Mouse (Mus musculus) cerebellum, adult 2 months (tissue): ENCODE data around the gene Rgs12. TPM values are rescaled to one million over a fixed set of nuclear protein-coding genes. Genes with fewer than 3 reads are reported as not detected.

ENCODE experiments used
- DNase-seq, 2 experiments: peaks; one replicate each; pipeline ENCODE4 v3.0.0; 2021
- H3K27ac ChIP-seq: fragments of 200-500 bp; 2 replicates; pipeline ENCODE4 v1.5.1; 2012; ENCODE audit warnings: low read length, control low read depth, inconsistent platforms; ENCODE audit not compliant: insufficient read depth
- H3K27me3 ChIP-seq: fragments of 200-500 bp; 2 replicates; pipeline ENCODE4 v1.6.1; 2012; ENCODE audit warnings: inconsistent platforms, mild to moderate bottlenecking, low read length, moderate library complexity; ENCODE audit not compliant: control insufficient read depth, insufficient read depth
- H3K4me1 ChIP-seq: fragments of 200-500 bp; 2 replicates; pipeline ENCODE4 v1.6.1; 2011; ENCODE audit warnings: low read length; ENCODE audit not compliant: control insufficient read depth, insufficient read depth
- H3K4me3 ChIP-seq: fragments of 200-500 bp; replicated peaks from 2 replicates; pipeline ENCODE3; 2011; ENCODE audit warnings: mild to moderate bottlenecking, low read depth, low read length, control low read depth; ENCODE audit not compliant: insufficient read depth
- CTCF ChIP-seq: fragments of 200-500 bp; IDR thresholded peaks from 2 replicates; pipeline ENCODE4 v1.5.1; 2011; ENCODE audit warnings: low read depth, mild to moderate bottlenecking, control low read depth, low read length, moderate library complexity, borderline replicate concordance; ENCODE audit not compliant: insufficient read depth
- POLR2A ChIP-seq: fragments of 200-500 bp; IDR thresholded peaks from 2 replicates; pipeline ENCODE4 v1.6.1; 2011; ENCODE audit warnings: low read length, control low read depth, borderline replicate concordance; ENCODE audit not compliant: insufficient read depth
- WGBS: fragments of 180-500 bp; shearing (Covaris S2); methylation state at CpG from one replicate; pipeline ENCODE4 v1.1.7; 2018; 5-methylcytosine and 5-hydroxymethylcytosine counted together
- polyA plus RNA-seq: library from polyadenylated mRNA; depleted of rRNA; stranded (reverse); fragments of >200 nt; gene quantifications from 2 replicates; pipeline ENCODE4 v1.2.3, GENCODE M21; 2012

Gene Rgs12
- polyA plus RNA-seq, 1 experiment: 13.0 TPM

DNA sequence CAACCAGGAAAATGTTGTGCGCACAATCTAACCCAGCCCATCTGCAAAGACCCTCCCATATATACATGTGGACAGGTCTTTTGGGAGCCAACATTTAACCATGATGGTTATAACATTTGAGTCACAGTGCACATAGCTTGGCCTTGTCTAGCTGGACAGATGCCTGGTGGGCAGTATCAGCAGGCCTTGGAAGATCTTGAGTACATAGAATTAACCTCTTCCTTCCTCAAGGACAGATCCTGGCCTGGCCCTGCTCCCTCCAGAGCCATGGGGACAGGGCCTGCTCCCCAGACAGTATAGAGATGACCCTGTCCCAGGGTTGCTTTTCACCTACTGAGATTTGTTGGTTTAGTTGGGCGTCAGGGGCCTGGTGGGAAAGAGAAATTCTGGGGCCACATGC lies 120.6 kb downstream of the Rgs12 start:
- H3K27me3 ChIP-seq: no peaks in the 10 kb centered on the region
- H3K27ac ChIP-seq: no peak overlapping the region
- WGBS: 97% methylated on average over 2 of the region's 2 CpGs
- DNase-seq: no peak
- TF ChIP-seq POLR2A (no peak), CTCF (no peak)
- H3K4me3 ChIP-seq: no peak overlapping the region
- H3K4me1 ChIP-seq: peaks cover 16% of the 10 kb centered on the region

DNA sequence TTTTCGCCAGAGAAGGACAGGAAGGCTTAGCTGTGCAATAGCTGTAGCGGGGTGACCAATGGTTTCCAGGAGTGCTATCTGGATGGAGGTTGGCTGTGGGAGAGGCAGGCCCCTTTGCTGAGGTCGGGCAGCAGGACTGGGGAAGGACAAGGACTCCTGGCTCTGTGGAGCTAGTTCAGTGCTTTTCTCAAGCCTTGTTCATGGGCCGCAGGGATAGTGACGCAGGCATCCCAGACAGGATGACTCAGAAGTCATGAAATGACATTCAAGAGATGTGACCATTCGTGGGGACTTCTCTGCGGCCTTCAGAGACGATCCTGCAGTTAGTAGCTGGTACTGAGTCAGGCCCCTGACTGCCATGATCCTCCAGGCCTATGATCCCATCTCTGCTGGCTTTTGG lies 121.1 kb downstream of the Rgs12 start:
- WGBS: 91% methylated on average over 8 of the region's 8 CpGs
- Histone ChIP-seq H3K27me3 (no peaks in the 10 kb centered on the region), H3K27ac (no peak overlapping the region), H3K4me1 (peaks cover 17% of the 10 kb centered on the region), H3K4me3 (no peak overlapping the region)
- DNase-seq: no peak
- no peak for TF ChIP-seq POLR2A
- TF ChIP-seq CTCF: no peak

DNA sequence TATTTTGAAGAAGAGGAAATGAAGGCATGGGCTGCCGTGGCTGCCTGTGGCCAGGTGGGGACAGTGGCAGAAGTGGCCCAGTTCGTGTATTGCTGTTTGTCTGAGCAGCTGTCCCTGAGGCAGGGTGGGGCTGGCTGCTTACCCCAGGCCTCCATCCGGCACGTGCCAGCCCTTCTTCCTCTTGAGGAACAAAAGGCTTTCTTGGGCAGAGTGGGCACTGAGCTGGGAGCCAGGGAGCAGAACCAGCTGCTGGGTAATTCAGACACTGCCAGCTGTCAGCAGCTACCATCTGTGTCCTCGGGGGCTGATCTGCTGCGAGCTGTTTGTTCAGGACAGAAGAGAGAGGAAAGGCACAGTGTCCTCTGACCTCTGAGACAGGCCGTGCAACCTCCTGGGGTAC lies 121.7 kb downstream of the Rgs12 start:
- Histone ChIP-seq H3K4me1 (peaks cover 18% of the 10 kb centered on the region), H3K27ac (no peak overlapping the region), H3K4me3 (no peak overlapping the region), H3K27me3 (no peaks in the 10 kb centered on the region)
- WGBS: 61% methylated on average over 7 of the region's 7 CpGs
- no peak for DNase-seq
- TF ChIP-seq CTCF: no peak
- TF ChIP-seq POLR2A: no peak

DNA sequence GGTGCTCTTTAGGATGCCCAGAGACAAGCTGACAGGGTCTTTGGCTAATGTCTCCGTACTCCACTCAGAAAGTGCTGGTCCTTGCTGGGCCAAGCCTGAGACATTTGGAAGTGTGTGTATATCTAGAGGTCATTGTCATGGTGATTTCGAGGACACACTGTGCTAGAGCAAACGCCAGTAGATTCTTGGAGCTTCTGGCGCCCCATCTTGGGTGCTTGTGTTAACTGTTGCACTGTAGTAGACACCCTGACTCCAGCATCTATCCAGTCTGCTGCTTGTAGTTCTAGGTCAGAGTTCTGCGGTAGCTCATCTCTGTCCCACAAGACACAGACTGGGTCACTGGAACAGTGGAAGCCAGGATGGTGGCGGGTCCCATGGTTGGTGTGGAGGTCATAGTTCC lies 122.6 kb downstream of the Rgs12 start:
- Histone ChIP-seq H3K4me1 (peaks cover 23% of the 10 kb centered on the region), H3K27me3 (no peaks in the 10 kb centered on the region), H3K27ac (no peak overlapping the region), H3K4me3 (no peak overlapping the region)
- WGBS: 99% methylated on average over 6 of the region's 6 CpGs
- no peak for TF ChIP-seq POLR2A
- no peak for TF ChIP-seq CTCF
- DNase-seq: no peak

DNA sequence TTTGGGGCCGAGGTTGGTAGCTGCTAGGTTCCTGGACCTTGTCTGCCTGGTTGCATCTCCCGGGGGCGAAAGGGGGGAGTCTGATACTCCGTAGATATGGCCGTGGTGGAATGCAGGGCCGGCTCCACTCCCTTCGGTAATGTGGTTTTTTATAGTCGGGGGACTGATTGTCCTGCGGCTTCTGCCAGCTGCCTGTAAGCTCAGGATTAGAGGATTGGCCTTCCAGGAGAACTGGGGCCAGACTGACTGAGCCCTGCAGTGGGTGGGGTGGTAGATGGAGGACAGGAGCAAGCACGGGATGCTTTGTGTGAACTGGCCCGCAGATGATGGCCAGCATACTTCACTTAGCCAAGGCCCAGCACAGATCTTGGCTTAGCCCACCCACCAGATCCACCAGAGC lies 124.0 kb downstream of the Rgs12 start:
- Histone ChIP-seq H3K27me3 (no peaks in the 10 kb centered on the region), H3K4me1 (peaks cover 23% of the 10 kb centered on the region), H3K4me3 (no peak overlapping the region), H3K27ac (no peak overlapping the region)
- WGBS: 84% methylated on average over 11 of the region's 11 CpGs
- DNase-seq: no peak
- no peak for TF ChIP-seq CTCF
- TF ChIP-seq POLR2A: no peak

DNA sequence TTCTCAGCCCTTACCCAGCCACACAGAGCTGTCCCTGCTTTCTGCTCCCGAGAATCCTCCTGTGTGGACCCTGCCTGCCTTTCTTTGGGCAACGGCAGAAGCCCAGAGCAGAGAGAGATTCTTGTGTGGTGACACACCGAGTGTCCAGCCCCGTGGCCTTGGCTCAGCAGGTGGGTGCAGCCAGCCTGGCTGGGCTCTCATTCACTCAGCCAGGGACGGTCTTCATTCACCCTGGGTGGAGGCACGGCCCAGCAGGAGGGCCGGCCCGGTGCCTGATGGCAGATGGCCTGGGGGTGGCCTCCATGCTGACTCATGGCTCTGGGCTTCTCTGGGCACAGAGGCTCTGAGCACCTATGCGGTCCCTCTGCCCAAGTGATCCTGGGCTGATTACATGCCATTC lies 124.7 kb downstream of the Rgs12 start:
- Histone ChIP-seq H3K4me3 (no peak overlapping the region), H3K27me3 (no peaks in the 10 kb centered on the region), H3K27ac (no peak overlapping the region), H3K4me1 (peaks cover 23% of the 10 kb centered on the region)
- peak; percentile 65 to 78 for DNase-seq
- TF ChIP-seq CTCF: no peak
- no peak for TF ChIP-seq POLR2A
- WGBS: 12% methylated on average over 9 of the region's 9 CpGs

DNA sequence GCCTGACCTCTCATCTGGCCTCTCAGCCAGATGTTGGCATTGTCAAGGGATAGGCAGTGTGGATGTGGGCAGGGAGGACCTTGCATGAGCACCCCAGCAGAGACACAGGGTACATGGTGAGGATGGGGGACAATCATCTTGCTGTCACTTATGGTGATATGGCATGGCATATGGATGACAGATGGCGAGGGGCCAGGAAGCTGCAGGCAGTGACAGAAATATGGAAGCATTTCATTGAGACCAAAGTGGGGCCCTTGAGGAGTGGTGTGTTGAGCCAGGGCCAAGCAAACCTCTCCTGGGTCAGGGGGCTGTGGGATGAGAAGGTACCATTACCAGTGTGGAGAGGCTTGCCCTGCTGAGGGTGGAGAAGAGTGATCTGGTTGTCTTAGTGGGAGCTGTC lies 127.1 kb downstream of the Rgs12 start:
- H3K4me3 ChIP-seq: no peak overlapping the region
- no peak for DNase-seq
- no peak for TF ChIP-seq POLR2A
- no peak for TF ChIP-seq CTCF
- no peak overlapping the region for H3K27ac ChIP-seq
- H3K4me1 ChIP-seq: peaks cover 23% of the 10 kb centered on the region
- 78% methylated on average over 1 of the region's 1 CpGs for WGBS
- H3K27me3 ChIP-seq: no peaks in the 10 kb centered on the region

DNA sequence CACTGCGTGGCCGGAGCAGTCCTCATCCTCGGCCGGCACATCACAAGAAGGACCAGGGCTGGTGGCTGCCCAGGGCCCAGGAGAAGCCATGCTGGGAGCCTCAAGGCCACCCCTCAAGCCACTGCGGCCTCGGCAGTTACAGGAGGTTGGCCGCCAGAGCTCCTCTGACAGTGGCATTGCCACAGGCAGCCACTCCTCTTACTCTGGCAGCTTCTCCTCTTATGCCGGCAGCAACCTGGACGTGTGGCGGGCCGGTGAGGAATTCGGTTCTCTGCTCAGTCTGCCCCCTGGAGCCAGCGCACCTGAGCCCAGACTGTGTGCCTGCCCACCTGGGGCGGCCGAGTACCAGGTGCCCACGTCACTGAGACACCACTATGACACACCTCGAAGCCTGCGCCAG lies 129.9 kb downstream of the Rgs12 start:
- Histone ChIP-seq H3K27me3 (no peaks in the 10 kb centered on the region), H3K4me3 (no peak overlapping the region), H3K27ac (no peak overlapping the region), H3K4me1 (peaks cover 14% of the 10 kb centered on the region)
- 61% methylated on average over 18 of the region's 18 CpGs for WGBS
- TF ChIP-seq POLR2A: no peak
- no peak for TF ChIP-seq CTCF
- peak; percentile 43 to 45 for DNase-seq

DNA sequence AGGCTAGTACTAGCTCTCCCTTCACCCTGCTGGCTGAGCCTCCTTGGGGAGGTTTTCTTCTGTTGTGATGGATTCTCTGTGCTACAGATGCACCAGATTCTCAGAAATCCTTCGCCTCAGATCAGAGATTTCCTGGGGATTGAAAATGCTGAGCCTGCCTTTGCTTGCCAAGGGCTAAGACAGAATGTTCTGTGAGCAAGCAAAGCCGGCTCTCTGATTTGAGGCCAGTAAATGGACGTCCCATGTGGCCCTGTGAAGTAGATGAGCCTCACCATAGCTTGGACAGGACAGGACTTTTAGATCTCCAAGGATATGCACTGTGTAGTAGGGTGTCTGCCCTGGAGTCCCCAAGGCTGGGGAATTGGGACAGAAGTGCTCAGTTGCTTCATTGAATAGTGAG lies 135.7 kb downstream of the Rgs12 start:
- Histone ChIP-seq H3K4me3 (no peak overlapping the region), H3K27ac (no peak overlapping the region), H3K27me3 (no peaks in the 10 kb centered on the region), H3K4me1 (no peaks in the 10 kb centered on the region)
- WGBS: 47% methylated on average over 3 of the region's 3 CpGs
- DNase-seq: no peak
- TF ChIP-seq CTCF (no peak), POLR2A (no peak)
